Mouse (Mus musculus) mature B cell (primary cell): ENCODE data around the gene Glis3.

Source experiments
- in situ Hi-C: fragments of 300-500 bp; cut with MboI; formaldehyde crosslinking; loops from 2 replicates; pipeline ENCODE4 v1.14.3; 2019

The Glis3 gene

GRCm38 (mm10) chr19:28477326-28477863, 202.5 kb downstream of the Glis3 start:
- in situ Hi-C loops, result no loop called here

- in situ Hi-C loops, result no loop called here
Measured at GRCm38 (mm10) chr19:28473621-28474020, 206.3 kb downstream of the Glis3 start.

GRCm38 (mm10) chr19:28471144-28471543, 208.7 kb downstream of the Glis3 start:
- in situ Hi-C loops, result no loop called here

GRCm38 (mm10) chr19:28465779-28466178, 214.1 kb downstream of the Glis3 start:
- in situ Hi-C loops, result no loop called here

GRCm38 (mm10) chr19:28454331-28454730, 225.5 kb downstream of the Glis3 start:
- in situ Hi-C loops, result no loop called here

GRCm38 (mm10) chr19:28452951-28453520, 226.8 kb downstream of the Glis3 start:
- in situ Hi-C loops, result no loop called here

GRCm38 (mm10) chr19:28448811-28449210, 231.1 kb downstream of the Glis3 start:
- in situ Hi-C loops, result no loop called here

GRCm38 (mm10) chr19:28442161-28442560, 237.7 kb downstream of the Glis3 start:
- in situ Hi-C loops, result no loop called here

GRCm38 (mm10) chr19:28436457-28437148, 243.3 kb downstream of the Glis3 start:
- in situ Hi-C loops, result no loop called here

GRCm38 (mm10) chr19:28428220-28428816, 251.6 kb downstream of the Glis3 start:
- in situ Hi-C loops, result no loop called here

GRCm38 (mm10) chr19:28424180-28424579, 255.7 kb downstream of the Glis3 start:
- in situ Hi-C loops, result no loop called here

GRCm38 (mm10) chr19:28422939-28423338, 256.9 kb downstream of the Glis3 start:
- in situ Hi-C loops, result no loop called here

- in situ Hi-C loops, result no loop called here
Measured at GRCm38 (mm10) chr19:28416069-28416468, 263.8 kb downstream of the Glis3 start.

- in situ Hi-C loops, result no loop called here
Measured at GRCm38 (mm10) chr19:28408787-28409186, 271.1 kb downstream of the Glis3 start.

- in situ Hi-C loops, result no loop called here
Measured at GRCm38 (mm10) chr19:28402956-28403355, 276.9 kb downstream of the Glis3 start.

- in situ Hi-C loops, result no loop called here
Measured at GRCm38 (mm10) chr19:28395584-28395861, 284.4 kb downstream of the Glis3 start.

- in situ Hi-C loops, result no loop called here
Measured at GRCm38 (mm10) chr19:28394826-28395583, 284.9 kb downstream of the Glis3 start.

- in situ Hi-C loops, result no loop called here
Measured at GRCm38 (mm10) chr19:28393766-28394165, 286.1 kb downstream of the Glis3 start.

GRCm38 (mm10) chr19:28392838-28393237, 287.0 kb downstream of the Glis3 start:
- in situ Hi-C loops, result no loop called here

GRCm38 (mm10) chr19:28390920-28391319, 289.0 kb downstream of the Glis3 start:
- in situ Hi-C loops, result no loop called here

GRCm38 (mm10) chr19:28389146-28389545, 290.7 kb downstream of the Glis3 start:
- in situ Hi-C loops, result no loop called here

- in situ Hi-C loops, result no loop called here
Measured at GRCm38 (mm10) chr19:28383425-28383824, 296.5 kb downstream of the Glis3 start.
